Mouse (Mus musculus): ENCODE data around the gene Emilin1. TPM values are rescaled to one million over a fixed set of nuclear protein-coding genes. Genes with fewer than 3 reads are reported as not detected.

Emilin1 gene
- polyA plus RNA-seq, 1 experiment from 2014 or later, result 204 TPM

- Histone ChIP-seq H3K9me3 (replicated peaks; ENCODE audit: low read length) (no peaks in the 10 kb centered on the region), H3K9ac (ENCODE audit: low read depth, low read length) (no peak overlapping the region), H3K4me1 (replicated peaks; ENCODE audit: insufficient read depth, low read length) (peaks cover 36% of the 10 kb centered on the region), H3K4me2 (ENCODE audit: low read length) (no peak overlapping the region), H3K4me3 (replicated peaks; ENCODE audit: low read depth, low read length) (no peak overlapping the region), H3K27me3 (ENCODE audit: insufficient read depth, low read length) (no peaks in the 10 kb centered on the region), H3K27ac (peak overlapping the region; percentile 93), H3K36me3 (ENCODE audit: insufficient read depth, low read length) (no peaks in the 10 kb centered on the region)
- TF ChIP-seq CTCF (IDR thresholded peaks at IDR 0.05; ENCODE audit: low read depth), result no peak
- no peak for ATAC-seq (replicated peaks; ENCODE audit: low FRiP score, low read depth)
- DNase-seq (ENCODE audit: low spot score), result no peak
Measured at GRCm38 (mm10) chr5:30910481-30910880, 2.7 kb upstream of the Emilin1 start.

DNA sequence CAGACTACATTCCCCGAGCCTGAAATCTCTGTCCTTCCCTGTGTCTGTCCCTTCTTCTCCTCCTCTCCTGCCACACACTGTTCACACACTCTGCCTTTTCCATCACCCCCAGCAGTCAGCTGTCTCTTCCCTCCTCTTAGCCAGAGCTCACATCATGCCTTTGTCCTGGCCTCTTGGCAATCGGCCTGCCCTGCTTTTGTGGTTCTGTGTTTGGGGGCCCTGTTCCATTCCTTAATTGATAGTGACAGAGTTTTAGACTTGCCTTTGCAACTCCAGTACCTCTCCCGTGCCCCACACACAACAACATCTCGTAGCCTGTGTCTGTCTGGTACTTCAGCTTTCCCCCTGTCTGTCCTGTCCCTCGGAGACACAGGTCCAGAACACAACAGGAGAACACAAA lies 1.0 kb upstream of the Emilin1 start:
- no peak for TF ChIP-seq CTCF (IDR thresholded peaks at IDR 0.05; ENCODE audit: low read depth)
- peak; percentile 22 for DNase-seq (ENCODE audit: low spot score)
- no peaks in the 10 kb centered on the region for H3K27me3 ChIP-seq (ENCODE audit: insufficient read depth, low read length)
- no peak for ATAC-seq (replicated peaks; ENCODE audit: low FRiP score, low read depth)
- peaks cover 36% of the 10 kb centered on the region for H3K4me1 ChIP-seq (replicated peaks; ENCODE audit: insufficient read depth, low read length)
- no peak overlapping the region for H3K4me3 ChIP-seq (replicated peaks; ENCODE audit: low read depth, low read length)
- 0 out of 2 replicates have a peak overlapping the region, but pooled peaks have one; percentile 27 for H3K9ac ChIP-seq (ENCODE audit: low read depth, low read length)
- H3K9me3 ChIP-seq (replicated peaks; ENCODE audit: low read length), result no peaks in the 10 kb centered on the region
- H3K36me3 ChIP-seq (ENCODE audit: insufficient read depth, low read length), result 0 out of 2 replicates have a peak, but pooled peaks cover 3% of the 10 kb centered on the region
- H3K4me2 ChIP-seq (ENCODE audit: low read length), result no peak overlapping the region
- peak overlapping the region; percentile 93 for H3K27ac ChIP-seq
- WGBS, result 61% methylated on average over 5 of the region's 5 CpGs

GRCm38 (mm10) chr5:30914101-30914635 lies 966 bp downstream of the Emilin1 start:
- Histone ChIP-seq H3K9me3 (replicated peaks; ENCODE audit: low read length) (no peaks in the 10 kb centered on the region), H3K36me3 (ENCODE audit: insufficient read depth, low read length) (peaks cover 21% of the 10 kb centered on the region; the same call in 1 of the 2 replicates), H3K9ac (ENCODE audit: low read depth, low read length) (peak overlapping the region; percentile 68), H3K27ac (peak overlapping the region; percentile 93), H3K4me2 (ENCODE audit: low read length) (peak overlapping the region; percentile 68), H3K27me3 (ENCODE audit: insufficient read depth, low read length) (no peaks in the 10 kb centered on the region), H3K4me1 (replicated peaks; ENCODE audit: insufficient read depth, low read length) (peaks cover 28% of the 10 kb centered on the region), H3K4me3 (replicated peaks; ENCODE audit: low read depth, low read length) (peak overlapping the region; percentile 53)
- TF ChIP-seq CTCF (IDR thresholded peaks at IDR 0.05; ENCODE audit: low read depth), result no peak
- no peak for ATAC-seq (replicated peaks; ENCODE audit: low FRiP score, low read depth)
- DNase-seq (ENCODE audit: low spot score), result no peak
- 32% methylated on average over 7 of the region's 7 CpGs for WGBS

DNA sequence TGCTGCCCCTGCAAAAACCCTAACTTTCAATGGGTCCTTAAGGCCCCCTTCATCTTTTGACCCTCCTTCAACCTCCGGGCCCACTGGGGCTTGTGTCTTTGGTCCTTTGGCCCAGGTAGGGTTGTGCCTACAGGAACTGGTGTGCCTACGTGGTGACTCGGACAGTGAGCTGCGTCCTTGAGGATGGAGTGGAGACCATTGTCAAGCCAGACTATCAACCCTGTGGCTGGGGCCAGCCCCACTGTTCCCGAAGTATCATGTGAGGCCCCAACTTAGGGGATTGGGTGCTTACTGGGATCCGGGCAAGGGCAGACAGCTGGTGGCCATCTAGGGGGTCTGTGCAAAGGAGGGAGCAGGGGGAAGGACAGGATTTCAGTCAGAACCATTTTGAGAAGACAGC lies 1.6 kb downstream of the Emilin1 start:
- H3K4me1 ChIP-seq (replicated peaks; ENCODE audit: insufficient read depth, low read length), result peaks cover 28% of the 10 kb centered on the region
- peak overlapping the region; percentile 53 for H3K4me3 ChIP-seq (replicated peaks; ENCODE audit: low read depth, low read length)
- no peak for ATAC-seq (replicated peaks; ENCODE audit: low FRiP score, low read depth)
- H3K4me2 ChIP-seq (ENCODE audit: low read length), result peak overlapping the region; percentile 68
- H3K27me3 ChIP-seq (ENCODE audit: insufficient read depth, low read length), result no peaks in the 10 kb centered on the region
- no peak for TF ChIP-seq CTCF (IDR thresholded peaks at IDR 0.05; ENCODE audit: low read depth)
- peak overlapping the region; percentile 93; the same call in 1 of the 2 replicates for H3K27ac ChIP-seq
- H3K9me3 ChIP-seq (replicated peaks; ENCODE audit: low read length), result no peaks in the 10 kb centered on the region
- no peak for DNase-seq (ENCODE audit: low spot score)
- peaks cover 21% of the 10 kb centered on the region; the same call in 1 of the 2 replicates for H3K36me3 ChIP-seq (ENCODE audit: insufficient read depth, low read length)
- 28% methylated on average over 6 of the region's 6 CpGs for WGBS
- peak overlapping the region; percentile 68 for H3K9ac ChIP-seq (ENCODE audit: low read depth, low read length)

- H3K36me3 ChIP-seq (ENCODE audit: insufficient read depth, low read length), result peaks cover 21% of the 10 kb centered on the region; the same call in 1 of the 2 replicates
- H3K27ac ChIP-seq, result peak overlapping the region; percentile 76
- ATAC-seq (replicated peaks; ENCODE audit: low FRiP score, low read depth) (peak; percentile 9; the same call in 1 of the 2 replicates), DNase-seq (ENCODE audit: low spot score) (no peak)
- no peak for TF ChIP-seq CTCF (IDR thresholded peaks at IDR 0.05; ENCODE audit: low read depth)
- H3K27me3 ChIP-seq (ENCODE audit: insufficient read depth, low read length), result no peaks in the 10 kb centered on the region
- peaks cover 28% of the 10 kb centered on the region for H3K4me1 ChIP-seq (replicated peaks; ENCODE audit: insufficient read depth, low read length)
- WGBS, result 32% methylated on average over 9 of the region's 9 CpGs
- H3K9me3 ChIP-seq (replicated peaks; ENCODE audit: low read length), result no peaks in the 10 kb centered on the region
- H3K4me3 ChIP-seq (replicated peaks; ENCODE audit: low read depth, low read length), result peak overlapping the region; percentile 53
- H3K9ac ChIP-seq (ENCODE audit: low read depth, low read length), result peak overlapping the region; percentile 46
- H3K4me2 ChIP-seq (ENCODE audit: low read length), result peak overlapping the region; percentile 68
Measured at GRCm38 (mm10) chr5:30915456-30915855, 2.3 kb downstream of the Emilin1 start.

GRCm38 (mm10) chr5:30915974-30916433 lies 2.8 kb downstream of the Emilin1 start:
- peak overlapping the region; percentile 68 for H3K4me2 ChIP-seq (ENCODE audit: low read length)
- H3K9ac ChIP-seq (ENCODE audit: low read depth, low read length), result no peak overlapping the region
- peak overlapping the region; percentile 53; the same call in 1 of the 2 replicates for H3K4me3 ChIP-seq (replicated peaks; ENCODE audit: low read depth, low read length)
- H3K9me3 ChIP-seq (replicated peaks; ENCODE audit: low read length), result no peaks in the 10 kb centered on the region
- no peaks in the 10 kb centered on the region for H3K27me3 ChIP-seq (ENCODE audit: insufficient read depth, low read length)
- H3K27ac ChIP-seq, result peak overlapping the region; percentile 76
- TF ChIP-seq CTCF (IDR thresholded peaks at IDR 0.05; ENCODE audit: low read depth), result peak; percentile 82
- ATAC-seq (replicated peaks; ENCODE audit: low FRiP score, low read depth), result peak; percentile 77
- H3K4me1 ChIP-seq (replicated peaks; ENCODE audit: insufficient read depth, low read length), result peaks cover 29% of the 10 kb centered on the region
- peaks cover 21% of the 10 kb centered on the region; the same call in 1 of the 2 replicates for H3K36me3 ChIP-seq (ENCODE audit: insufficient read depth, low read length)
- DNase-seq (ENCODE audit: low spot score), result peak; percentile 99
- 3% methylated on average over 7 of the region's 7 CpGs for WGBS
